Mouse (Mus musculus) monocyte, adult 2 months (primary cell): ENCODE measurements around the gene Aox4.

Source experiments
- DNase-seq, 2 experiments: peaks; one replicate each; pipeline ENCODE4 v3.0.0; 2022; ENCODE audit warnings: low spot score in 2 of 2, low read depth in 1 of 2

The Aox4 gene

DNA sequence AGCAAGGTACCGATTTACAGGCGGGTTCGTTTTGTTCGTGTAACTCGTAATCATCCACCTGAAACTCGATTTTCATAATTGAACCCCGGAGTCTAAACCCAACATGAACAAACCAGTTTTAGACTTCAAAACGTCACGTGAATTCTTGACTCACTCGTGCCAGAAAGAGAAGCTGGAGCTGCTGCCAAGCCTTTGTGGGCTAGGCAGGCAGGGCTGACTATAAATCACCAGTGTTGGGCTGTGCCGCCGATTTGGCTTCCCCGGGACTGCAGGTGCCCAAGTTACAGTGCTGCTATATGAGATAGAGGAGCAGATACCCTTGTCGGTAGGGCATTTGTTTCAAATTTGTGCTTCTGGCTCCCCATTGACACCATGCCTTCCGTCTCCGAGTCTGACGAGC lies at the start of gene Aox4:
TSS of gene Aox4 (plus strand) at position 195 of the 400 bp plus-strand sequence.
- no peak for DNase-seq

DNA sequence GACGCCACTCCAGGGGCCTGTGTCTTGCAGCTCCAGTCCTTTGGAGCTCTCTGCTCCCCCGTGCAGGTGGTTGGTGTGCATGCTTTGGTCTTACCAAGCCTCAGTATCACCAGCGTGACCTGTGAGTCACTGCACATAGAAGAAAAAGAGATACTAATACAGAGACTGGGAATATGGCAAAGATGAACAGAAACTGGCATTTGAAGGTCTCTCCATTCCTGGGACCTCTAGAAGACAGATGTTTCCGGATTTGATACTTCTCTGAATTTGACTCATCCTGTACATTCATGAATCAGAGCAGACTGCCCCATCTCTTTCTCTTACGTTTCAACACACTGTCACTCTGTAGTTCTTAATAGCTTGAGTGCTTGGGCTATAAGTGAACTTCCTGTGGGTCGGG lies 40.3 kb upstream of the Aox4 start:
- no peak for DNase-seq

DNA sequence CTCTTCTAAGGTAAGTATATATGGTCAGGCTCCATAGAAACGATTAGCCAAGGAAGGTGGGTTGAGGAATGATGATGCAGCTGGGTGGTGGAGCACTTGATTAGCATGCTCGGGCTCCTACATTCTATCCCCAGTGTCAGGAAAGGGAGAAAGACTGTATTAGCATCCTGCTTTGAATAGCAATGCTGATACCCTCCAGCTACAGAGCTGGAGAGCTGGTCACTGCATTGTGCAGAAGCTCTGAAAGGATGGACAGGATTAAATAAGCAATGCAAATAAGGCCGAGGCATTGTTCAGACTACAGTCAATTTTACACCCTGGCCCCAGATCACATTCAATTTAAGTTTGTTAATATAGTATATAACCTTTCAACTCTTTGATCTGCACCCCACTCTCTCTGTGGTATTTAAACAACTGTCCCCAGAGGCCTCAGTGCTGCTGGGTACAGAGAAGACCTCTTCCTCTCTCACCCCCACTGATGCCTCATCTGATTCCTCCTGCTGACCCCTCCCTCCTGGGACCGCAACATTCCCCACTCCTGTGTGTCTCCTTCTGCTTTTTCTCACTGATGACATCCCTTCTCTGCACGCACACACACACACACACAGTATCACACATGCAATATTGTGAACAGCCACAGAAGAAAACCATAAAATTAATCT lies 21.6 kb upstream of the Aox4 start:
- no peak for DNase-seq

DNA sequence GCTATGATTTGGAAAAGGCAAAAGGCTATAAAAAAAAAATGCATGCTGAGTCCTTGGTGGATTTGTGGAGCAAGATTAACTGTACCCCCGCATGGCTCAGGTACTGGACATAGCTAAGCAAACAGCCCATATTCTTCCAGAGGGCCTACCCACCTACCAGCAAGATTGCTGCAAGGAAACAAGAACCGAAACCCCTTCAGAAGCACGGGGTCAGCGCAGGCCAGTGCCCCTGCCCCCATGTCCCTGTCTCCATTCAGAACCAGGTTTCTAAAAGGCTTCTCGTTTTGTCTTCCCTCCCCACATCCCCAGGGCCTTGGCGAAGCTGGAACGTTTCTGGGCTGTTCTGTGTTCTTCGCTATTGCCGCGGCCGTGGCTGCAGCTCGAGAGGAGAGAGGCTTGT lies 15.9 kb upstream of the Aox4 start:
- no peak for DNase-seq

DNA sequence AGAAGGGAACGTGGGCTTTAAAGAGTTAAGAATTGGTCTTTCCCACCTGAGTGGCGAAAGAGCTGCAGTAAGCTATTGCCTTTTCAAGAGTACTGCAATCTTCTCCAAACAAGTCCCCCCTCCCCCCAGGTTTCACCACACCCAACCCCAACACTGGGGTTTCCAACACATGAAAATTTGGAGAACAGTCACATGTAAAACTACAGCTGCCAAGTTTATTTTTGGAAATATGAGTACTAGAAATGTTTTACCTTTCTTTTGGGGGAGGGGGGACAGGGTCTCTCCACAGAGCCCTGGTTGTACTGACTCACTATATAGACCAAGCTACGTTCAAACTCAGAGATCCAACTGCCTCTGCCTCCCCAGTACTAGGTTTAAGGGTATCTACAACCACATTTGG lies 15.2 kb upstream of the Aox4 start:
- no peak for DNase-seq

DNA sequence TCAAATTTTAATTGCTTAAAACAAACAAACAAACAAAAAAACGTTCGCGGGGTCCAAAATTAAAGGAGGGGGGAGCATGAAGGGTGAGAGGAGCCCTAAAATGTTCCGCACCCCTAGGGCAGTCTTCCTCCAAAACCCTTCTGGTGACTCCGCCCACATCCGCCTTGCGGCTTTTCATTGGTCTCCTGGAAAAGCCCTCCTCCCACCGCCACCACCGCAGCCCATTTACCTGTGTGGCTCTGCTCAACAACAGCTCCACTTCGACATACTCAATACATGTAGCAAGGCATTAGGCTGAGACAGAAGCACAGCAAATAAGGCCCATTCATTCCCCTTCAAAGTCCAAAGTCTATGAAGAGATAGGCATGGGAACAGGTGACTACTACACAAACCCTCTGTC lies 14.7 kb upstream of the Aox4 start:
- no peak for DNase-seq

DNA sequence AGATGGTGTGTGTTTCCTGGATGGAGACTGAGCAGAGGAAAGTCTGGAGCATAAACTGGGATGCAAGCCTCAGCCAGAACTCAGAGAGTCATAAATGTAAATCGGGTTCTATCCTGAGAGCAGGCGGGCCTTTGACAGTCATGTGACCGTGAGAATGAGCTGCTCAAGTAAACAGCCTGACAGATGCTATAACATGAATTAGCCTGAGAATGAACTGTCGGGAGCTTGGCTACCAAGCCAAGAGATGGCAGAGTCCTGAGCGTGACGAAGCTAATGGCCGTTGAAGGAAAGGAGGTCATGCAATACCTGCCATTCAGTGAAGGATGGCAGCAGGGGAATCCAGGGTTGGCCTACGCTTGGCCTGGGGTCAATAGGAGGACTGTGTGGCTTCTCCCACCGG lies 13.2 kb upstream of the Aox4 start:
- no peak for DNase-seq

DNA sequence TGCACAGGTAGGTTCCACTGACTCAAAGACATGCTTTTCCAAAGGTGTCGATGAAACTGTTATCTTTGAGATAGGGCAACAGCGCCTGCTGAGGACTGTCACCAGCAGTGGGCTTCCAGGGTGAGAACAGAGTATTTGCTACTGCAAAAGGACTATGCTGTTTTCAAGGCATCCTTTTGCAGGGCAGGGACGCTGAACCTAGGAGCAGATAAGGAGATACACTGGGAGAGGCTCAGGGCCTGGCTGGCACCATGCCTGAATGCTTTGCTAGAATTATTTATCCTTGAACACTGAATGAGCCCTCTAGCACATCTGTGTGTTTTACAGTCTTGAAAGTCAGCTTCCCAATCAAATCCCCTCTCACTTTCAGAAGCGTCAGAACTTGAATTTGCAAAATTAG lies 11.8 kb upstream of the Aox4 start:
- no peak for DNase-seq

DNA sequence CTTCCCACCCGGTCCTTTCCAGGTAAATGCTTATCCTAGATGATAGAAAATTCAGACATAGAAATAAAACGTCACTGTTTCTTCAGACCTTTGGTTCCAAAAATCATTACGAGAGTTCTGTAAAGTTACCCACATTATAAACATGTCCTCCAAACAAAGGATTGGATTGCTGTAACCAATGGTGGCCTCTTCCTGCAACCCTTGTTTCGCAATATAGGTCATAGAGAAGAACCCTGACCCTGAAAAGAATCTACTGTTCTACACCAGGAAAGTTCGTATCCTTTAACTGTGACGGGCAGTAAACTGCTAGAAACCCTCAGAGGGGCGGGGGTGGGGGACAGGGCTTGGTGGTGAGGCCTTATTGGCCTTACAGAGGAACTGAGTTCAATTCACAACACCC lies 2.6 kb downstream of the Aox4 start:
- no peak for DNase-seq

DNA sequence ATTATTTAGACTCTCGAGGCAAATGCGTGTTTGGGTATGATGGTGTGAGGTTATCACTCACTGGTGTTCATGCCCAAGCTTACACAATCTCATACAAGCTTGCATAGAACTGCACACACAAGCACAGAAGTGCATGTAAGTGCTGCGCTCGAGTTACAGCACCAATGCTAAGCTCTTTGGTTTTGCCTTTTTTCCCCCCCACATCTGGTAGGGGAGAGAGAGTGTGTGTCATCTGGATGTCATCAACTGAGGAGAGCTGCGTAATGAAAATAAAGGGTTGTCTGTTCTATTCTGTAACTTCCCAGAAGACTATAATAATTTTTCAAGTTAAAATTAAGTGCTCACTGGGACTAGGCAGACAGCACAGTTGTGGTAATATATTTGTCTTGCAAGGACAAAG lies 3.6 kb downstream of the Aox4 start:
- DNase-seq, result no peak

DNA sequence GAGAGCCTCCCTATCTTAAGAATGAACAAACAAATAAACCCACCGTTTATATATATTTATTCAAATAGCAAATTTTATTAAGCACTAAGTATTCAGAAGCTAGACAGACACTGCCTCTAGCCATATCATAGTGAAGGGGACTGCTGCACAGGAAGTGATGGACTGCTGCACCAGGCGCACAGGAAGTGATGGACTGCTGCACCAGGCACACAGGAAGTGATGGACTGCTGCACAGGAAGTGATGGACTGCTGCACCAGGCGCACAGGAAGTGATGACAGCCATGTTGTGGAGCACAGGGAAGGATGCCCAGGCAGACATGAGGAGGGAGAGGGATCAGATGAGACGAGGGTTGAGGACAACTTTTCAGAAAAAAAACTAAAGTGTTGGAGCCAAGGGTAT lies 5.2 kb downstream of the Aox4 start:
- no peak for DNase-seq

DNA sequence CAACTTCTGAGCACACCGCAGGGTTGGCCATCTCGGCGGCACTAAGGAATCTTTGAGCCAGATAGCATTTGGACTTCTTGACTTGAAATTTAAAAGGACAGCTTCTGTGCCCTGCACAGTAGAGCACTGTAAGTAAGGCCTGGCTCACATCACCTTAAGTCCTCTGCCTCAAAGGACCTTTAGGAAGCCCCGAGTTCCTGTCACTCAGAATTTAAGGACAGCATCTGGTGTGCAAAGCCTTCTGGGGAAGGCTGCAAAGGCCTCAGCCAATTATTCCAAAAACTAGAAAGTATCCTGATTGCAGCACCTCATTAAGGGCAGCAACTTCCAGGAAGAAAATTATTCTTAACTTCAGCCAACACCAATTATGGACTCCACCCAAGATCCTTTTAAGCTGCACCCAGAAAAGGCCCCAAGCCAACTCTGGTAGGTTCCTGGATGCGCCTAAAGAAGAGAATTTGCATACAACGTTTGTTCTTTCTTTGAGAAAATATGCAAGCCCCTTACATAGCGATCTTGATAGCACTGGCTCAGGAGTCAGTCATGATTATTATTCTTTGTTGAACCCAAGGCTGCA lies 5.8 kb downstream of the Aox4 start:
- DNase-seq, result no peak

DNA sequence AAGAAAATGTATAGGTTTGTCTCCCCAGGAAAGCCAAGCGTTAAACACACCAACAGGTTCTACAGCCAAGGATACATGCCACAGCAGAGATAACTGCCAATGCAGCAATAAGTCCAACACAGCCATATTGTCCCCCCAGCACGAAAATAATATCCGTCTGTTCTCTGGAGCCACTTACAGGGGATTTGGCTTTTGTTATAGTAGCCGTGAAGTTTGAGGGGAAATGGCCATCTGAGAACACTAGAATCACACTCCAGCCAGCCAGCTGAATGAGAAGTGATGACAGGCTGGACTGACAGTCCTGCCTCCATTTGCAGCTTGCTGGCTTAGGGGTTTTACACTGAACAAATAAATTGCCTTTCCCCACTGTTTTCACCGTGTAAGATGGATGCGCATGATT lies 10.9 kb downstream of the Aox4 start:
- DNase-seq, result no peak

DNA sequence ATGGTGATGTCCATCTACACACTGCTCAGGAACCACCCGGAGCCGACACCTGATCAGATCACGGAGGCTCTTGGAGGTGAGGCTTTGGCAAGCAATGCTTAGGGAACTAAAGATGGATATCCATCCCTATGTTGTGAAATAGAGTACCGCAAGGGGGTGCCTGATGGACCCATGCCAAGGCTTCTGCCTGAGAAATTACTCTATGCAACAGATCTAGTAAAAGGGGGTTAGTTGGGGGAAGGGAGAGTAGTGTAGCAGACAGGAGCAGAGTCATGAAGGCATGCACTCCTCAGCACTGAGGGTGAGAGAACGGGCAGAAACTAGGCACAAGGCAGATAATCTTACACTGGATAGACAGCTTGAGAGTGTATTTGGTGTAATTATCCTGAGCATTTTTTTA lies 11.7 kb downstream of the Aox4 start:
- no peak for DNase-seq

DNA sequence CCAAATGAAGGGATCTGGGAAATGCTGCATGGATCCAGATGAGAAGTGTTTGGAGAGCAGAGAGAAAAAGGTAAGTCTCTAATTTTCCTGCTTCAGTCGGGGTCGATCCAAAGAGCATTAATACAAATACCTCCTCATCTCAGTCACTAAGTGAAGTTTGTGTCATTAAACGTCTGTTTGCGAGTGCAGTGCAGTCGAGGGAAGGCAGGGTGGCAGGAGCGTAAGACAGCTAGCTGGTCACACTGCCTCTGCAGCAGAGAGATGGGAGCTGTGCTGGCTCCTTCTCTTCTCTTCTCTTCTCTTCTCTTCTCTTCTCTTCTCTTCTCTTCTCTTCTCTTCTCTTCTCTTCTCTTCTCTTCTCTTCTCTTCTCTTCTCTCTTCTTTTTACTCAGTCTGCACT lies 17.9 kb downstream of the Aox4 start:
- no peak for DNase-seq

DNA sequence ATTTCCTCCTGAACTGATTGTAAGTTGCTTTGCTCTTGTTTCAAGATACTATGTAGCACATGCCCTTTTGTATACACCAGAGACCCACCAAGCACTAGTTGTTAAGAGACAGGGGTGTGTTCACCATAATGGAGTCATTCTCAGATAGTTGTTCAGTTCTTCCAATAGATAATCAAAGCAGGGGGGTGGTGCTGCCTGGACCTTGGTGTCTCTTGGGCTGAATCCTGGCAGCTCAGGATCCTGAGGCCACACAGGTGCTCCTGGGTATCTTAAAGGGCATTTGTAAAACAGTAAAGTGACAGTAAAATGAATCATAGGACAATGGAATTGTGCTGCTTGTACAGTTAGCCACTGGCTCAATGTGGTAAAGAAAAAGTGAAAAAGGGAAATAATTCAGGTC lies 18.7 kb downstream of the Aox4 start:
- no peak for DNase-seq

DNA sequence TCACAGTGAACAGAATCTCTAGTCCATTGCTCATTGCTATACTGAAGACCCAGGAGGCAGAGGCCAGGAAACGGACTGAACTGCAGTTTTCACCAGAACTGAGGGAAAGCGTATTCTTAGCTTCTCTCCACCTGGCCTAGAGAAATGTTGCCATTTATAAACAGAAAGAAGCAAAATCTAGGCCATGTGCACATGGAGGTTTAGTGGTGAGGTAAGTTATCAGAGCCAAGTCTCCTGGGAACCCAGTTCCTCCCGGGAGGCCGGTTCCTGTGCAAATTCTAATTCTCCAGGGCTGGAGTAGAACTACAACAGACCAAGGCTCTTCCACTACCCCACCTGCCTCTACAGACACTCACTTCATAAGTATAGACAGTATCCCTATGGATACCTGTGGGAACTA lies 19.6 kb downstream of the Aox4 start:
- DNase-seq, result no peak

DNA sequence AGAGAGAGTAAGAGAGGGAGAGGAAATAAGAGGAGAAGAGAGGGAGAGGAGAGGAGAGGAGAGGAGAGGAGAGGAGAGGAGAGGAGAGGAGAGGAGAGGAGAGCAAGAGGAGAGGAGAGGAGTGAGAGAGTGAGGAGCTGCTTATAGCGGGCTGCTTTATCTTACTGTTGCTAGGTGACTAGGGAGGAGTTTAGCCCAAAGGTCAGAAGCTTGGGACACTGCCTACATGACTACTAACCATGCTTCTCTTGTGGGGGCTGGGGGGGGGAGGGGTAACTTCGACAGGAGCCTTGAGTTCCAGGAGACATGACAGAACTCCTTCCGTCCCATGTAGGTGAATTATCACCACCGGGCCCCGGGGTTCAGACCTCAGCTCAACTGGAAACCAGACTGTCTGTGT lies 20.3 kb downstream of the Aox4 start:
- DNase-seq, result no peak

DNA sequence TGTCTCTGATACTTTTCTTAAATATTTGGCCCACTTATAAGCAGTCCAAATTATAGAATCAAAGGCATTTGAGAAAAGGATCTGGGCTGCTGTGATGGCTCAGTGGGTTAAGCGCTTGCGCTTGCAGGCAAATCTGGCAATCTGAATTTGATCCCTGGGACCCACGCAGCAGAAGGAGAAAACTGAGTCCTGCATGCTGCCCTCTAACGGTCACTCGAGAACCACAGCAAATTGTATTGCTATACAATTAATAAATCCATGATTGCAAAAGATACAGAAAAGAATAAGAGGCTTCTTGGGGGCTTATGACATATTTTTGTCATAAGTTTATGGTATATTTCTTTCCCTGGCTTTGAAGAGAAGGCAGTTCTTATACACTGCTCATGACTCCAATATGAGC lies 25.2 kb downstream of the Aox4 start:
- no peak for DNase-seq

DNA sequence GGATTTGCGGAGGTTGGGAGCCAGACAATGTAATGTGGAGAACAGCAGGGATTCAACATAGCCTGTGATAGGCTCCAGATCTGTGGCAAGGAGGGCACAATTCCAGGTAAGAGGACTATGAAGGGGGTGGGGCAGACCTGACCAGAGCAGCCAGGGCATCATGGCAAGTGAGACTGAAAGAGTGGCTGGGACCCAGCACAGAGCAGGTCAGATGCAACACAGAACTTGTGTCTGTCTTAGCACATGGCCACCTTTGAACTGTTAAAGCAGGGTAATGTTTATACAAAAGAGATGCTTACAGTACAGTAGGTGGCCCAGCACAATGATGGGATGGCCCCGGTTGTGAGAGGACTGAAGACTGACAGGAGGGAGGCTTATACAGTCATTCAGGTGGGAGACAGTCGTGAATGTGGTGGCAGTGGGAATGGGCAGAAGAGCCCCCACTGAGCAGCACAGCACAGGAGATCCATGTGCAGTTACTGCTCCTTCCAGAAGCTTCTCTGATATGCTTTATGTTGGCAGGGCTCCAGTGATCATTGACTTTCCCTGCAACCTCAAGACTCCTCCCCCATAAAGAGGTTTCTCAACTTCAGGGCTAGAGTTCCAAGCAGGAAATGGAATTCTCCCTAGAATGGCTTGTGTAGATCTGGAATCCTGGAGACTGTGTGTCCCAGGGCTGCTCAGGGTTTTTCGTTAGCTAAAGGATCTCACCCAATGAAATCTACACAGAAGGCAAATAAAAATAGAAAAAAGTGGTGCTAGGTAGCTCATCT lies 27.5 kb downstream of the Aox4 start:
- DNase-seq, result no peak

DNA sequence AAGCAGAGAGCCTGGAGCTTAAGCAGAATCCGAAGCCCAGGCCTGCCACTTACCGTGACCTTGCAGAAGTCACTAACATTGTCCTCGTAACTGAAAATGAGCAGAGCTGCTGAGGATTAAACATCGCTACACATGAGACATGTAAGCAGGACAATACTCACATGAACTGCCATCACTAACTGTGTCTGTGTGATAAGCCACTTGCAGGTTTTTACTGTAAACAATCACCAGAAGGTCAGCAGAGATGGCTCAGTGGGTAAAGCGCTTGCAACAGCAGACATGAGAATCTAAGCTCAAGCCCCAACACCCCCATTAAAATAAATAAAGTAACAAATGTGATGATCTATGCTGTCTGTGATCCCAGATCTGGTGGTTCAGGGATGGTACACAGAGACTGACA lies 28.2 kb downstream of the Aox4 start:
- no peak for DNase-seq

DNA sequence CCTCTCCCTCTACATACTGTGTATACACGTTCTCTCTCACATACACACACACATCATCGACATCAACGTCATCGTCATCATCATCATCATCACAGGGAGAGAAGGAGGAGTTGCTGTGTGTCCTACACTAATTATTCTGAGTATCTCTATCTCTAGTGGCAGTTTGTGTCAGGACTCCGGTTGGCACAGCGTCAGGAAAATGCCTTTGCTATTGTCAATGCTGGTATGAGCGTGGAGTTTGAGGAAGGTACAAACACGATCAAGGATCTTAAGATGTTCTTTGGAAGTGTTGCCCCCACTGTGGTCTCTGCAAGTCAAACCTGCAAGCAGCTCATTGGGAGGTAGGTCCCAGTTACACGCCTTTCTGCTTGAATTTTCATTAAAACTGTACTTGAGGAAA lies 28.8 kb downstream of the Aox4 start:
- no peak for DNase-seq

DNA sequence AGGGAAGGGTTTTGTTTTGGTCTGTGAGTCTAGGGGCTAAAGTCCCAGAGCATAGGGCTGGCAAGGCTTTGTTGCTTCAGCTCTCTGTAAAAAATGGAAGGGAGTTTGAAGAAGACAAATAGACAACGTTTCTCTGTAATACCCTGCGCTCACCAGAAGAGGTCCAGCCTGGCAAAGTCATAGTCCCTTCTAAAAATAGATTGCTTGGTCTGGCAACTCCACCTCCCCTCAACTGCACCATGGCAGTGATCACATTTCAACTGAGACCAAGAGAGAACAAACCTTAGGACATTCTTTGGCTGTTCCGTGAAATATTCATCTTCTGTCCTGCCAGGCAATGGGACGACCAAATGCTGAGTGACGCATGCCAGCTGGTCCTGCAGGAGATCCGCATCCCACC lies 30.1 kb downstream of the Aox4 start:
- DNase-seq, result no peak
